Mouse (Mus musculus) fat pad, adult 2 months (tissue): ENCODE measurements around the gene Itih3.

Experiments used
- DNase-seq: peaks from one replicate; pipeline ENCODE4 v3.0.0-alpha.2; 2011; ENCODE audit warnings: low read depth, low spot score; ENCODE audit errors: extremely low read depth

The Itih3 gene

GRCm38 (mm10) chr14:30903036-30903435, 20.5 kb downstream of the Itih3 start:
- DNase-seq: no peak

- no peak for DNase-seq
These were observed 20.9 kb downstream of the Itih3 start for GRCm38 (mm10) chr14:30902628-30903027.

DNA sequence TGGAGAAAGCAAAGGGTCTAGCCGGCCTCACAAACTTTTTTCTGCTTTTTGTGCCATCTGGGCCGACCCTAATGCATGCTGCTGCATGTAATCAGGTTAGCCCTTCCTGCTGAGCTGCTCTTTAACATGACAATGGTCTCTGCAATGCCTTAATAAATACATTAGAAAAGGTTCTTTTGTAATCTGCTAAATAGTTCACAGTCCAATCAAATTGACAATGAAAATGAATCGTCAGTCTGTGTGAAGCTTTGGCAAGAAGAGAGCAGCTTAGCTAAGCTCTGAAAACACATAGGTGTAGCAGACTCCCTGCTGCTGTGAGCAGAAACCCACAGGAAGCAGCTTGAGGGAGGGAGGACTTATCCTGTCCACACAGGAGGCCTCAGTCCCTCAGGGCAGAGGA, 23.6 kb downstream of the Itih3 start:
- no peak for DNase-seq

GRCm38 (mm10) chr14:30888271-30888732, 35.3 kb downstream of the Itih3 start:
- DNase-seq: no peak

GRCm38 (mm10) chr14:30886204-30886603, 37.4 kb downstream of the Itih3 start, which contains the start of gene Itih4:
Gene Itih4 (plus strand): TSS chr14:30886476.
- DNase-seq: no peak

DNA sequence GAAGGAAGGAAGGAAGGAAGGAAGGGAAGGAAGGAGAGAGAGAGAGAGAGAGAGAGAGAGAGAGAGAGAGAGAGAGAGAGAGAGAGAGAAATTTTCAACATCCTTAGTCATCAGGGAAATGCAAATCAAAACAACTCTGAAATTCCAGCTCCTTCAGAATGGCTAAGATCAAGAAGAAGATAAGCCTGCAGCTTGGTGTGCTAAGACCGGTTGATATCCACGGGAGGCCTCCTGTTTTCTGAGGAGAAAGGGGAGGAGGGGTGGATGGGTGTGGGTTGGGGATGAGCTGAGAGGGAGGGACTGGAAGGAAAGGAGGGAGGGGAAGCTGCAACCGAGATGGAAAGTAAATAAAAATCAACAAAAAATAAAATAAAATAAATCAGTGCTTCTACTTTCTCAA, 38.3 kb downstream of the Itih3 start:
- no peak for DNase-seq

GRCm38 (mm10) chr14:30881718-30882108, 41.8 kb downstream of the Itih3 start:
- DNase-seq: no peak

- no peak for DNase-seq
These were observed 42.5 kb downstream of the Itih3 start for GRCm38 (mm10) chr14:30880811-30881717.

GRCm38 (mm10) chr14:30880251-30880650, 43.3 kb downstream of the Itih3 start:
- no peak for DNase-seq

GRCm38 (mm10) chr14:30879794-30880193, 43.8 kb downstream of the Itih3 start:
- no peak for DNase-seq

DNA sequence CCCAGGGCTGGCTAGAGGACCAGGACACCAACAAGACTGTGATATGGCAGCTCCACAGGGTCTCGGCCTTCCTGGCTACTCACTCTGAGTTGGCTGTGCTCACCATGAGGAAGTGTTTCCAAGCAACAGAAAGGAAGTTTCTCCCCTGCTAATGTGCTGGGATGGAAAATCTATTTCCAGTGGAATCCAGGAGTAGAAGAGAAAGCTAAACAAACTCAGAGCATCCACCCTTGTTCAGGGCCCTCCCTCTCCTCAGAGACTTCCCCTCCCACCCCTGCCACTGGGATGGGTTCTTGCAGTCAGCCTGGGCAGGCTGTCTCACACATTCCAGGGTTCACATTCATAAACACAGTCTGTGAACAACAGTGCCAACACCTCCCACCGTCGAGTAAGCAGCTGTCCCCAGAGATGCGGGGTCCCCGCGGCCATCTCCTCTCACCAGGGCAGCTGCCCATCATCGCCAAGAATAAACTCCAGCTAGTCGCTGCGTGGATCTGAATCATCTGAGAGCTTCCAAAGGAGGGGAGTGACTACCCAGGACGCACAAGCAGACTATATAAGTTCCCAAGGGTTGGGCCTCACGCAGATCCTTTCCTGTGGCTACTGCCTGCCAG, 44.5 kb downstream of the Itih3 start, which contains the start of gene Mustn1:
Gene Mustn1, plus strand, starts transcription at position 243 of the 614 bp plus-strand sequence.
- no peak for DNase-seq

GRCm38 (mm10) chr14:30877827-30878226, 45.7 kb downstream of the Itih3 start:
- DNase-seq: no peak

DNA sequence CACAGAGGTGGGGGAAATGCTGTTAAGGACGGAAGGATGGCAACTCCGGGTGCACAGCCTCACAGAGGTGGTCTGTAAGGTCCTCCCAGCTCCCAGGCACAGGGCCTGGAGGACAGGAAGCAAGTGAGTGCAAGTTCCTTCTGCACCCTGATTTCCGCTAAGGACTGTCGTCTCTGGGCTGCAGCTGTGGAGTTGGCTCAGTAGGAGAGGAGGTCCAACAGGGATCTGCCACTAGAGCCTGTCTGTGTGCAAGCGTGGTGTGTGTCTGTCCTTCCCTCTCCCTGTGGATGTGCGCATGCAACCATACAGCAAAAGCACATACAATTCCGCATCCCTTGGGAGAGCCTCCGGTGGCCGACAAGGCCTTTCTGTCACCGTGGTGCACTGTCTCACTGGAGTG, 47.1 kb downstream of the Itih3 start:
- DNase-seq: no peak

DNA sequence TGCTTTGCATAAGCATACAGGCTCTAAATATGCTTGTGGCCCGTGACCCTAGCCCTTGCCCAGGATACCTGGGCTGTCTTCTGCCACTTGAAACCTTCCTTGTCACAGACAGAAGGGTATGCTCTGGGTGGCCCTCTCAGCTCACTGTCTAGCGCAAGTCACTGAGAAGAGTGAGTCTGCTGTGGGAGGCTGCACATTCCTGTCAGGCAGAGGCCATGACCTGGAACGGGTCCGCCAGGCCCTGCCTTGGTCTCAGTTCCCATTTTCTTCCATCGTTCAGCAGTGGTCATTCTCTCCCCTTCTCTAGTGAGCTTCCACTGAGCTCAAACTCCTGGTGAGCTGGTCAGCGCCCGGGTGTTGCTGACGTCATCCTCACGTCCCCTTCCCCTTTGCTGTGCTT, 47.6 kb downstream of the Itih3 start:
- no peak for DNase-seq

DNA sequence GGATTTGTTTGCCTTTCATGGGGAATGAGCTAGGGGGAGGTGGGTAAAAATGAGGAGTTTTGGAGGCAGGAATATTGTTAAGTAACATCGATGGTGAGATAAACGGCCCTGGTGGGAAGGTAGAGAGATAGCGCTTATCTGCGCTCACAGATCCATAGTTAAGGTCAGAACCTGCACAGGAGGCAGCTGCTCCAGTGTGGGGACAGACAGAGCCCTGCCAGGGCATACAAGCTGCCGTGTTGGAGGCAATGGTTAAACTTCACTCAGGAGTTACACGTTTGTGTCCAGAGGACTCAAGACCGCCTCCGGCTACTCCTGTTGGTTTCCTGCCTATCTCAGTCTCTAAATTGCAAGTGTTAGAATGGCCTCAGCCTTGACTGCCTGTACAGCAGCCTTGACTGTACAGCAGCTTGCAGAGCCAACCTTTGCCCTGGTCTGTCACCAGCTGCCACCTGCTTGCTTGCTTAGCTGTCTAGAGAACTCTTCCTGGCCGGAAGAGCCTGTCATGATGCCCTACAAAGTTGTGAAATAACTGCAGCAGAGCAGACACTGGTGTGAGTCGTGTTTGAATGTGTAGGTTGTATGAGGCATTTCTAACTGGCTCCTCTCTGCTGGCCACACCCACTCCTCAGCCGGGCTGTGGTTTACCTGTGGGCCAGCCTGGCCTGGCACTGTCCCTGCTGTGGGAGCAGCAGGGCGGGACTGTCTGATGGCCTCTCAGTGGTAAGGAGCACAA, 48.3 kb downstream of the Itih3 start:
- peak; percentile 63 for DNase-seq

DNA sequence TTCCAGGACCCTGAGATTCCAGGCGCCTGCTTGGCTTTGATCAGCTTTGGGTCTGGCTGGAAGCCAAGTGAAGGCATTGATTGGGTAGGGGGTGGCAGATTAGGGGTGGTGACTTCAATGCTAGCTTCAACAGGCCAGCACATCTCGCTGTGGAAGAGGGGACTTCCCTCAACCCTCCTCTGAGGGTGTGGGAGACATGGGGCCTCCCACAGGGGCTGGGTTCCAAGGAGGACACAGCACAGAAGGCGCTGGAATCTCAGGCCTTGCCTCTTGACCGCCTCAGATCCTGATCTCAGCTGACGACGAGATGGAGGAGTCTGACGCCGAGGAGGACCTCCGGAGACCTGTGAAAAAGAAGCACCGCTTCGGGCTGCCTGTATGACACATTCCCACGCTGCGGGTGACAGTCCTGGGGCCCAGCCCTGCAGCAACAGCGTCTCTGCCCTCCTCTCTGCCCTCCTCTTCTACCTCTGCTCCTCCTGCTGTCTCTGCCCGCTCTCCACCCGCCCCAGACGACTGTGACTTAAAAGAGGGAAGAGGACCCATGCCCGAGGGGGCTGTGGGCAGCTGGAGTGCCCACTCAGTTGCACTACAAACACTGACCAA, 49.4 kb downstream of the Itih3 start:
- DNase-seq: no peak

DNA sequence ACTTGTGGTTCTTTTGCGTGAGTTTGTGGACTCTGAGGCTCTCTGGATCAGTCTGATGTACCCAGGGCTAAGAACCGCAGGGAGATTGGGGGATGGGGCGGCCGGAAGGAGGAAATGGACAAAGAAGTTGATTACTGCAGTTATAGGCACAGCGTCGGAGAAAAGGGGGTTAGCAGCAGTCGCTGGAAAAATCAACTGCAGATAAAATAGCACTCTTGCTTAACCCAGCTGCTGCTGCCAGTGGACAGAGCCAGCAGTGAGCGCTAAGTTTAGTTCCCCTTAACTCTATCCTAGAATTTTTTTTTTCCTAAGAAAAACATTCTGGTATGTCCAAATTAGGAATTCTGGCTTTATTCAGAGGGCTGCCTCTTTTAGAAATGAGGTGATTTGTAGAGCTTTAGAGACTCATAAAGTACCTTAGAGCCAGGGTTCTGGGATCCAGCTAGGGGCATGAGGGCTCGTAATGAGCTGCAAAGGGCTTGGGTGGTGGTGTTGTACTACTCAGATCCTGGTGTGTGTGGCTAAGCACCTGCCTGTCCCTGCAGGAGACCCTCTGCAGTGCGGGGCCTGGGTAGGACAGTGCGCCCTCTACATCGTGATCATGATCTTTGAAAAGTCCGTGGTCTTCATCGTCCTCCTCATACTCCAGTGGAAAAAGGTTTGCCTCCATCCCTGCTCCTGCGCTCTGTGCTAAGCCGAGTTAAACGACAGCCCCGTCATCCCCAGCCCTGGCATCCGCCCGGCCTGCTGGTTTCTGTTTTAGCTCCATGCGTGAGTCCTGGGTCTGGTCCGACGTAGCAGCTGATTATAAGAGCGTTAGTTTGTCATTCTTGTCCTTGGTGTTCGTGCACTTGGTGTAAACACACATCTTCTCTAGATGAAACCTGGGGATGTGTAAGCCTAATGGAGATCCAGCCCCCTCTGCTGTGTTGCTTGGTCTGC, 53.1 kb downstream of the Itih3 start:
- DNase-seq: no peak

DNA sequence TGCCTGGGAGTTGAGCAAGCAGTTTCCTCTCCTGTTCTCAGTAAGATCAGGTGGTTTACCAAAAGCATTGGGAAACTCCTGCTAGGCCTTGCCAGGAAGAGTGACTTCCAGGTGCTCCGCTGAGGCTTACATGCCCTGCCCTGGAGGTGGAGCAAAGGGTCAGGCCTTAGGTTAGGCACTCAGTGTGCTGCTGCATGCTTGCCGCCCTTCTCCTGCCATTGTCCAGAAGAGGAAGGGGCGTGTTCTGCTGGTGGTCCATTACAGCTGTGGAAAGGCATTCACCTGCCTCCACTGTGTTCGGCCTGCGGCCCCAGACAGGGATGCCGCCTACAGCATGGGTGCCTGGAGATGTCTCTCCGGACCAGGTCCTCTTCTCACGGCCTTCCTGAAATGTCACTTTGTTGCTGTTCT, 54.2 kb downstream of the Itih3 start:
- peak; percentile 59 for DNase-seq

GRCm38 (mm10) chr14:30868826-30869225, 54.7 kb downstream of the Itih3 start:
- DNase-seq: no peak

GRCm38 (mm10) chr14:30867042-30867441, 56.5 kb downstream of the Itih3 start:
- no peak for DNase-seq
